Mouse (Mus musculus): ENCODE results near the gene Gm44965. TPM values are rescaled to one million over a fixed set of nuclear protein-coding genes. Genes with fewer than 3 reads are reported as not detected.

Gene Gm44965
- polyA plus RNA-seq, 1 experiment from 2014 or later: not detected

DNA sequence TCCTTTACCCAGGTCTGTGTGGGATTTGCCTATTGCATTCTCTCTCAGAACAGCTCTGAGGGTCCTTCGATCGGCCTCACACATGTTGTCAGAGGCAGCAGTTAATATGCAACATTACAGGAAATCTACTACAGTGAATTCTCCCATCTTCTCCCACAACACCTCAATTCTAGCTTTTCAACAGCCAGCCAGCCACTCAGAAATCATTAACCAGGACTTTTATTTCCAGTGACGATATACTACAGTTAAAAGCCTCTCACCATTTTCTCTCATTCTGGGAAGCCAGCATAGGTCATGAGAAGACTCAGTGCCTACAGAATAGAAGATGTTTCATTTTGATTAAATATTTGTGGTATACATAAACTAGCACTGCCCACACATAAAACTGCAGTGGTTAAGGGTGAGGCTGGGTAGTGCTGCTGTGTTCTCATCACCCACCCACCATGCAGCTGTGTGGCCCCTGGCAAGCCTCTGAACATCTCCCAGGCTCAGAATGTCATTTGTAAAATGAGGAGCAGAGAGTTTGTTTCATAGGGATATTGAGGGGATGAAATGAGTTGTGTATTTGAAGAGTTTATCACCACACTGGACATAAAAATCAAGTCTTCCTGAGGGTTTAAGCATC lies 2.4 kb upstream of the Gm44965 start:
- WGBS: 81% methylated on average over 3 of the region's 3 CpGs
- Histone ChIP-seq H3K27ac (no peak overlapping the region), H3K4me3 (no peak overlapping the region), H3K36me3 (peaks cover 11% of the 10 kb centered on the region), H3K9me3 (peaks cover 3% of the 10 kb centered on the region), H3K27me3 (no peaks in the 10 kb centered on the region), H3K4me1 (replicated peaks) (peaks cover 20% of the 10 kb centered on the region), H3K9ac (no peak overlapping the region), H3K4me2 (no peak overlapping the region)
- no peak for ATAC-seq (ENCODE audit: low FRiP score)

GRCm38 (mm10) chr6:48591871-48592270 lies 1.9 kb upstream of the Gm44965 start:
- Histone ChIP-seq H3K9me3 (peaks cover 8% of the 10 kb centered on the region), H3K9ac (no peak overlapping the region), H3K4me1 (replicated peaks) (peaks cover 20% of the 10 kb centered on the region), H3K36me3 (peaks cover 17% of the 10 kb centered on the region), H3K27me3 (no peaks in the 10 kb centered on the region), H3K27ac (no peak overlapping the region), H3K4me3 (no peak overlapping the region), H3K4me2 (no peak overlapping the region)
- no peak for ATAC-seq (ENCODE audit: low FRiP score)
- WGBS: 94% methylated on average over 6 of the region's 6 CpGs

DNA sequence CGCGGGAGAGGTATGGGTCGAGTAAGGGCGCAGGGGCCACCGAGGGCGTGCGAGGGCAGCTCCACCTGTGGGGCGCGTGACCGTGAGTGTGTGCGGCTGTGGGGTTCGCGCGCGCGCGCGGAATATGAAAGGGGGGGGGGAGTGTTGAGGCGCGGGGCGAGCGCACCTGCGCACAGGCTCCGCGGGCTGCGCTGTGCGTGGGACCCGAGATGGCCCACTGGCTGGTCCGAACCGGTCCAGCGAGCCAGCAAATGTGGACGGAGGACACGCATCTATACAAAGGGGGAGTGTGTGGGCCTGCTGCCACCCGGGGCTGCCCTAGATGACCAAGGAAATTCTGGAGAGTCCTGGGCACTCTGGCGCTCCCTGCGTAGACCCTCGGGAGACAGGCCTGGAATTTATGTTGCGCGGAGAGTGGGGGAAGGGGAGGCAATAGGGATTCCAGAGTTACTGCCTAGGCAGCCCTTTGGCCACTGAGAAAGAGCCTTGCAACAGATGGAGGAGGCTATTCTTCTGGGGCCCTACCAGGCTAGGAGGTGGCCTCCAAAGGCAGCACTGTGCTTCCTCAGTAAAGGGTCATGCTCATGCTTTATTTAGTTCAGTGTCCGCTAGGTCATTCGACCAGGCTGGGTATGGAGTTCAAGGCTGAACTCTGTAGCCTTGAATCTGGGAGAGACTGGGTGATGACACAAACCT lies 450 bp downstream of the Gm44965 start:
- H3K4me2 ChIP-seq: peak overlapping the region; percentile 79
- peaks cover 20% of the 10 kb centered on the region for H3K9me3 ChIP-seq
- WGBS: under 1% methylated on average over 36 of the region's 41 CpGs
- H3K4me1 ChIP-seq (replicated peaks): peaks cover 20% of the 10 kb centered on the region
- H3K27me3 ChIP-seq: no peaks in the 10 kb centered on the region
- ATAC-seq (ENCODE audit: low FRiP score): peak; percentile 84
- peak overlapping the region; percentile 90 for H3K9ac ChIP-seq
- H3K27ac ChIP-seq: peak overlapping the region; percentile 95
- H3K36me3 ChIP-seq: peaks cover 40% of the 10 kb centered on the region
- H3K4me3 ChIP-seq: peak overlapping the region; percentile 72

DNA sequence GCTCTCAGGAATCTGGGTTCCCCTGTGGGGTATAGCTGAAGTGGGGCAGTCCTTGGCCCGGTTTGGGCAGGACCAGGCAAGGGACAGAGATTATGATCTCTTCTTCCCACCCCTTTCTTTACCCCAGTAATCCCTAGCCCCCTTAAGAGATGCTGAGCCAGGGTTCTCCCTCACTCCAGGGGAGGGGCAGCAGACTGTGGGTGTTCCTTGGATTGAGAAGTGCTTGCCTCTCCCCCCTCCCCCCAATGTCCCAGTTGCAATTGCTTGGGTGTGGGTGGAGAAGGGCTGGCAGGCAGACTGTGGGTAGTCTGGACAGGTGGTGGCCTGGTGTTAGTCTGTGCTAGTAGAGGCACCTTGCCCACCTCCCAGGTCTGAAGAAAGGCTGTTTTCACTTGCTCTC lies 1.5 kb downstream of the Gm44965 start:
- H3K9me3 ChIP-seq: peaks cover 20% of the 10 kb centered on the region
- H3K27me3 ChIP-seq: no peaks in the 10 kb centered on the region
- H3K4me2 ChIP-seq: peak overlapping the region; percentile 79
- ATAC-seq (ENCODE audit: low FRiP score): no peak
- 57% methylated on average over 1 of the region's 1 CpGs for WGBS
- H3K9ac ChIP-seq: peak overlapping the region; percentile 90
- H3K36me3 ChIP-seq: peaks cover 51% of the 10 kb centered on the region
- H3K4me1 ChIP-seq (replicated peaks): peaks cover 20% of the 10 kb centered on the region
- H3K27ac ChIP-seq: peak overlapping the region; percentile 95
- peak overlapping the region; percentile 72 for H3K4me3 ChIP-seq

DNA sequence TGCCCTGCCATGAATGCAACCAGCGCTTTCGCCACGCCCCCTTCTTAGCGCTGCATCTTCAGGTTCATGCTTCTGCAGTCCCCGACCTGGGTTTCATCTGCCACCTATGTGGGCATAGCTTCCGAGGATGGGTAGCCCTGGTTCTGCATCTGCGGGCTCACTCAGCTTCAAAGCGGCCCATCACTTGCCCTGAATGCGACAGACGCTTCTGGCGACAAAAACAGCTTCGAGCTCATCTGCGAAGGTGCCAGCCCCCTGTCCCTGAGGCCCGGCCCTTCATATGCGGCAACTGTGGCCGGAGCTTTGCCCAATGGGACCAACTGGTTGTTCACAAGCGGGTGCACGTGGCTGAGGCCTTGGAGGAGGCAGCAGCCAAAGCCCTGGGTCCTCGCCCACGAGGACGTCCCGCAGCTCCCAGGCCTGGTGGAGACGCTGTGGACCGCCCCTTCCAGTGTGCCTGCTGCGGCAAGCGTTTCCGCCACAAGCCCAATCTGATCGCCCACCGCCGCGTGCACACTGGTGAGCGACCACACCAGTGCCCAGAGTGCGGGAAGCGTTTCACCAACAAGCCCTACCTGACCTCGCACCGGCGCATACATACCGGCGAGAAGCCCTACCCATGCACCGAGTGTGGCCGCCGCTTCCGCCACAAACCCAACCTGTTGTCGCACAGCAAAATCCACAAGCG lies 2.9 kb downstream of the Gm44965 start:
- Histone ChIP-seq H3K9me3 (peaks cover 20% of the 10 kb centered on the region), H3K27me3 (no peaks in the 10 kb centered on the region), H3K4me2 (no peak overlapping the region), H3K36me3 (peaks cover 51% of the 10 kb centered on the region), H3K27ac (no peak overlapping the region), H3K9ac (no peak overlapping the region), H3K4me3 (no peak overlapping the region), H3K4me1 (replicated peaks) (peaks cover 28% of the 10 kb centered on the region)
- ATAC-seq (ENCODE audit: low FRiP score): no peak
- WGBS: 96% methylated on average over 45 of the region's 45 CpGs

- H3K27me3 ChIP-seq: no peaks in the 10 kb centered on the region
These were observed 3.5 kb downstream of the Gm44965 start for GRCm38 (mm10) chr6:48597233-48597625.

DNA sequence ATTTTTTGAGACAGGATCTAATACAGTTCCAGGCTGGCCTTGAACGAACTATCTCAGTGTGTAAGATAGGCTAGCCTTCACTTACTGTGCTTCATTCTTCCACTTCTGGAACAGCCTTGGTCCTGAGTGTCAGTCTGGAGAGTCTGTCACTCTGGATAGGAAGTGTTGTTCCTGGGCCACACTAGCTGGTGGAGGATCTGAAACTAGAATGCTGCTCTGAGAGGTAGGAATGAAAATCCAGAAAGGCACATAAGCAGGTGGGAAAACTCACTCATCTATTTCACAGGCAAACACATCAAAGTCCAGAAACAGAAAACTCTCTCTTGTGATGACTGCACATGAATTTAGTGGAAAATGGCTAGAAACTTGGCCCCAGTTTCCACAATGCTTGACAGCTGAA lies 6.9 kb downstream of the Gm44965 start:
- no peak for ATAC-seq (ENCODE audit: low FRiP score)
- Histone ChIP-seq H3K9ac (no peak overlapping the region), H3K27me3 (no peaks in the 10 kb centered on the region), H3K4me2 (no peak overlapping the region), H3K27ac (peak overlapping the region; percentile 94), H3K4me1 (replicated peaks) (peaks cover 22% of the 10 kb centered on the region), H3K36me3 (peaks cover 52% of the 10 kb centered on the region), H3K4me3 (no peak overlapping the region), H3K9me3 (peaks cover 20% of the 10 kb centered on the region)
- 86% methylated on average over 1 of the region's 1 CpGs for WGBS

More at GRCm38 (mm10) chr6:48597233-48597625, 3.5 kb downstream of the Gm44965 start:
- Histone ChIP-seq H3K27ac (no peak overlapping the region), H3K9ac (no peak overlapping the region), H3K4me3 (no peak overlapping the region), H3K9me3 (peaks cover 20% of the 10 kb centered on the region), H3K4me1 (replicated peaks) (peaks cover 28% of the 10 kb centered on the region), H3K4me2 (no peak overlapping the region), H3K36me3 (peaks cover 51% of the 10 kb centered on the region)
- ATAC-seq (ENCODE audit: low FRiP score): no peak
- WGBS: 96% methylated on average over 27 of the region's 27 CpGs

GRCm38 (mm10) chr6:48601271-48602079 lies 7.7 kb downstream of the Gm44965 start, which contains the start of gene Zfp775:
Gene Zfp775 (plus strand): TSS chr6:48602063.
- Histone ChIP-seq H3K4me1 (replicated peaks) (peaks cover 22% of the 10 kb centered on the region), H3K36me3 (peaks cover 43% of the 10 kb centered on the region), H3K27me3 (no peaks in the 10 kb centered on the region), H3K4me3 (peak within 1 kb of the TSS; percentile 68), H3K9ac (peak within 1 kb of the TSS; percentile 88), H3K9me3 (peaks cover 16% of the 10 kb centered on the region), H3K4me2 (peak within 1 kb of the TSS; percentile 80), H3K27ac (peak within 1 kb of the TSS; percentile 94)
- 5% methylated on average over 42 of the region's 42 CpGs for WGBS
- peak; percentile 99 for ATAC-seq (ENCODE audit: low FRiP score)

- H3K9ac ChIP-seq: peak overlapping the region; percentile 88
- peaks cover 9% of the 10 kb centered on the region for H3K9me3 ChIP-seq
- H3K27me3 ChIP-seq: no peaks in the 10 kb centered on the region
- 2% methylated on average over 28 of the region's 28 CpGs for WGBS
- peak overlapping the region; percentile 94 for H3K27ac ChIP-seq
- peak overlapping the region; percentile 80 for H3K4me2 ChIP-seq
- H3K4me3 ChIP-seq: peak overlapping the region; percentile 68
- H3K4me1 ChIP-seq (replicated peaks): peaks cover 22% of the 10 kb centered on the region
- ATAC-seq (ENCODE audit: low FRiP score): peak; percentile 87
- H3K36me3 ChIP-seq: peaks cover 35% of the 10 kb centered on the region
These were observed 8.5 kb downstream of the Gm44965 start for GRCm38 (mm10) chr6:48602080-48602741.

DNA sequence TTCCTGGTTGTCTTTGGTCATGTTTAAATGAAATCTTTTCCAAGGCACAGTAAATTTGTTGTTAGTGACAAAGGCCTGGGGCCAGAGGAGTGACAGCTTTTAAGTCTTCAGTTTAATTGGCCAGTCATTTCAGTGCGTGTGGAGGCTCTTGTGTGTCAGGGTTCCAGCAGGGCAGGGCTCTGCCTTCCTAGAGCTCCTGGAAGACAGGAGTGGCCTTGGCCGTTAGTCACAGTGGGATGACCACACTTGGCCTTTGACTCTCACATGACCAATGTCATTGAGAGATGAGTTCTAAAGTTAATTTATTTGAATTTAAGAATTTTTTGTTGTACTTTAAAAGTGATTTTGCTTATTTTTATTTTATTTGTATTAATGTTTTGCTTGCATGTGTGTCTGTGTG lies 14.4 kb downstream of the Gm44965 start:
- no peak overlapping the region for H3K4me2 ChIP-seq
- H3K9me3 ChIP-seq: no peaks in the 10 kb centered on the region
- H3K9ac ChIP-seq: no peak overlapping the region; the same call in 1 of the 2 replicates
- H3K4me3 ChIP-seq: no peak overlapping the region
- H3K27me3 ChIP-seq: no peaks in the 10 kb centered on the region
- peaks cover 16% of the 10 kb centered on the region for H3K4me1 ChIP-seq (replicated peaks)
- no peak for ATAC-seq (ENCODE audit: low FRiP score)
- H3K36me3 ChIP-seq: peaks cover 10% of the 10 kb centered on the region
- H3K27ac ChIP-seq: no peak overlapping the region
- 71% methylated on average over 2 of the region's 2 CpGs for WGBS

DNA sequence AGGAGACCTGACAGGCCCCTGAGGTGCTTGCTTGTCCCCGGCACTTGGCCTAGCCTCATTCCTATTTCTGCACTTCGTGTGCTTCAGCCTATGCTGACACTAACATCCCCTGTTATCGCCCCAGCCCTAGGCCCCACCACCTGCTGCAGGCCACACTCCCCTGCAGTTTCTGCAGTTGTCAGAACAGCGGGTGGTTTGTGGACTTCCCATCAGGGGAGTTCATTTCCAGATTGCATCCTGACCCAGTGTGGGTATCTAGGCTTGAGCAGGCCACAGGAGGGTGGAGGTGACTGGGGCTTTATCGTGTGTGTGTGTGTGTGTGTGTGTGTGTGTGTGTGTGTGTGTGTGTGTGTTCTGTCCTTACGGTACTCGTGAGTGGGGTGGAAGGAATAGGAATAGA lies 15.8 kb downstream of the Gm44965 start:
- 67% methylated on average over 7 of the region's 7 CpGs for WGBS
- no peaks in the 10 kb centered on the region for H3K27me3 ChIP-seq
- no peak for ATAC-seq (ENCODE audit: low FRiP score)
- no peak overlapping the region for H3K27ac ChIP-seq
- no peaks in the 10 kb centered on the region for H3K9me3 ChIP-seq
- H3K36me3 ChIP-seq: peaks cover 23% of the 10 kb centered on the region
- peaks cover 9% of the 10 kb centered on the region for H3K4me1 ChIP-seq (replicated peaks)
- H3K9ac ChIP-seq: no peak overlapping the region
- H3K4me2 ChIP-seq: no peak overlapping the region
- no peak overlapping the region for H3K4me3 ChIP-seq
